In genomic region chr1:37089191-37089590, GRCm38 (mm10) we compare ENCODE assay signal across 28 mouse cellular contexts.
DNase-seq lines count a peak whose midpoint lies in the region; ATAC-seq and TF ChIP-seq lines count a peak whose summit lies in the region.
"Had no signal": no experiment of that assay in that cellular context is flagged by ENCODE, and none has a peak within 500 bp of the region (broad histone marks: within the 10 kb centered on the region; RNA-seq: fewer than 3 reads in every experiment).

No protein-coding gene starts in this region.

- H3K4me1 ChIP-seq in embryonic facial prominence, embryonic 13.5 days, result peaks cover 28% of the 10 kb centered on the region
- peaks cover 19% of the 10 kb centered on the region for H3K4me1 ChIP-seq in embryonic facial prominence, embryonic 10.5 days
- H3K4me1 ChIP-seq in stomach, embryonic 16.5 days (ENCODE audit: control insufficient read depth, insufficient read depth, low read length), result peaks cover 7% of the 10 kb centered on the region; the same call in 1 of the 2 replicates
- H3K4me1 ChIP-seq: forebrain, embryonic 13.5 days; intestine, embryonic 15.5 days had no signal

- no peak for TF ChIP-seq CTCF in layer of hippocampus, adult 2 months (conservative IDR thresholded peaks at IDR 0.05)

- 0 out of 2 replicates have a peak overlapping the region, but pooled peaks have one; percentile 22 for H3K27ac ChIP-seq in embryonic facial prominence, embryonic 13.5 days
- no peak overlapping the region for H3K27ac ChIP-seq in embryonic facial prominence, embryonic 10.5 days (replicated peaks)
- peak overlapping the region; percentile 61; the same call in 1 of the 2 replicates for H3K27ac ChIP-seq in layer of hippocampus, adult 2 months
- peak overlapping the region; percentile 70; the same call in 1 of the 2 replicates for H3K27ac ChIP-seq in stomach, embryonic 16.5 days (ENCODE audit: low read length)
- H3K27ac ChIP-seq: forebrain, embryonic 10.5 days; forebrain, embryonic 13.5 days; gastrocnemius, adult 2 months; heart, embryonic 15.5 days; hindbrain, embryonic 10.5 days; hindbrain, embryonic 13.5 days; intestine, embryonic 15.5 days had no signal

- DNase-seq in embryonic facial prominence, embryonic 10.5 days (ENCODE audit: low spot score), result no peak
- DNase-seq in layer of hippocampus, adult 2 months (ENCODE audit: low spot score in 2 of 2), result no peak
- no peak for DNase-seq in layer of hippocampus, adult 9-10 months (ENCODE audit: low spot score)
- no peak for DNase-seq in retina, postnatal 1 day
- no peak for DNase-seq in adrenal gland, postnatal 36 days
- DNase-seq: adrenal gland, postnatal 10 days; cerebellum, adult 11-12 months; cerebellum, adult 8-10 months; cerebellum, postnatal 10 days; cerebellum, postnatal 36 days; embryo, embryonic 11 days; gastrocnemius, adult 2 months; gastrocnemius, postnatal 14 days; heart, adult 18-20 months; heart, postnatal 10 days; heart, postnatal 36 days had no signal

- no peak overlapping the region for H3K4me3 ChIP-seq in embryonic facial prominence, embryonic 13.5 days
- no peak overlapping the region for H3K4me3 ChIP-seq in embryonic facial prominence, embryonic 10.5 days
- no peak overlapping the region for H3K4me3 ChIP-seq in layer of hippocampus, adult 2 months
- no peak overlapping the region for H3K4me3 ChIP-seq in stomach, embryonic 16.5 days (replicated peaks; ENCODE audit: low read length)
- H3K4me3 ChIP-seq: erythroblast, embryonic 14.5 days; forebrain, embryonic 10.5 days; forebrain, embryonic 13.5 days; gastrocnemius, adult 2 months; heart, embryonic 12.5 days; heart, embryonic 15.5 days; hindbrain, embryonic 10.5 days; hindbrain, embryonic 13.5 days; intestine, embryonic 15.5 days had no signal

- 62% methylated on average over 5 of the region's 5 CpGs for WGBS in embryonic facial prominence, embryonic 13.5 days
- 83% methylated on average over 5 of the region's 5 CpGs for WGBS in embryonic facial prominence, embryonic 10.5 days
- 60% methylated on average over 5 of the region's 5 CpGs for WGBS in stomach, embryonic 16.5 days

- H3K36me3 ChIP-seq in embryonic facial prominence, embryonic 13.5 days, result no peaks in the 10 kb centered on the region
- no peaks in the 10 kb centered on the region for H3K36me3 ChIP-seq in embryonic facial prominence, embryonic 10.5 days (replicated peaks)
- H3K36me3 ChIP-seq in stomach, embryonic 16.5 days (ENCODE audit: control insufficient read depth, insufficient read depth, low read length), result no peaks in the 10 kb centered on the region
- H3K36me3 ChIP-seq: forebrain, embryonic 10.5 days; heart, embryonic 12.5 days; heart, embryonic 15.5 days; hindbrain, embryonic 13.5 days; intestine, embryonic 15.5 days had no signal

- no peak overlapping the region for H3K4me2 ChIP-seq in embryonic facial prominence, embryonic 13.5 days
- H3K4me2 ChIP-seq in stomach, embryonic 16.5 days (ENCODE audit: low read depth, low read length), result no peak overlapping the region
- H3K4me2 ChIP-seq: forebrain, embryonic 13.5 days; heart, embryonic 12.5 days; heart, embryonic 15.5 days; hindbrain, embryonic 13.5 days; intestine, embryonic 15.5 days had no signal

- ATAC-seq in embryonic facial prominence, embryonic 13.5 days (ENCODE audit: insufficient number of reproducible peaks, insufficient read depth, low FRiP score, low TSS enrichment, low read depth), result no peak
- no peak for ATAC-seq in stomach, embryonic 16.5 days (ENCODE audit: insufficient read depth, low FRiP score)
- ATAC-seq: activated CD4-positive, CD25-positive, alpha-beta regulatory T cell, adult 4 months; forebrain, embryonic 13.5 days; hindbrain, embryonic 16.5 days; intestine, embryonic 15.5 days had no signal

- no peak overlapping the region for H3K9ac ChIP-seq in embryonic facial prominence, embryonic 13.5 days
- H3K9ac ChIP-seq in stomach, embryonic 16.5 days (ENCODE audit: low read length), result no peak overlapping the region
- H3K9ac ChIP-seq: forebrain, embryonic 13.5 days; heart, embryonic 12.5 days; heart, embryonic 15.5 days; hindbrain, embryonic 13.5 days; intestine, embryonic 15.5 days had no signal

- H3K9me3 ChIP-seq in embryonic facial prominence, embryonic 13.5 days, result no peaks in the 10 kb centered on the region
- peaks cover 2% of the 10 kb centered on the region; the same call in 1 of the 2 replicates for H3K9me3 ChIP-seq in embryonic facial prominence, embryonic 10.5 days
- H3K9me3 ChIP-seq in stomach, embryonic 16.5 days (replicated peaks; ENCODE audit: control insufficient read depth, low read length), result peaks cover 2% of the 10 kb centered on the region; the same call in 1 of the 2 replicates
- H3K9me3 ChIP-seq: heart, embryonic 15.5 days; hindbrain, embryonic 13.5 days had no signal

- no peaks in the 10 kb centered on the region for H3K27me3 ChIP-seq in embryonic facial prominence, embryonic 13.5 days
- H3K27me3 ChIP-seq in embryonic facial prominence, embryonic 10.5 days (replicated peaks; ENCODE audit: low read depth, poor library complexity, severe bottlenecking), result no peaks in the 10 kb centered on the region
- no peaks in the 10 kb centered on the region for H3K27me3 ChIP-seq in stomach, embryonic 16.5 days (ENCODE audit: control insufficient read depth, insufficient read depth, low read length)
- H3K27me3 ChIP-seq: forebrain, embryonic 13.5 days; heart, embryonic 12.5 days; heart, embryonic 15.5 days; hindbrain, embryonic 13.5 days; intestine, embryonic 15.5 days had no signal
